Mouse (Mus musculus) monocyte, adult 5-6 weeks (primary cell): Measurements from ENCODE around the gene Carmil3. TPM values are rescaled to one million over a fixed set of nuclear protein-coding genes. Genes with fewer than 3 reads are reported as not detected.

Source experiments
- ATAC-seq: fragments of 153-309, 156-312 bp; replicated peaks from 2 replicates; pipeline ENCODE4 v1.8.0; 2017; ENCODE audit warnings: mild to moderate bottlenecking; ENCODE audit not compliant: low TSS enrichment, insufficient number of reproducible peaks, severe bottlenecking, poor library complexity, low FRiP score
- total RNA-seq: library from RNA; stranded (forward); fragments of 200-1000, 200-491, 200-594 nt; gene quantifications from 3 replicates; pipeline ENCODE4 v1.2.3, GENCODE M21; 2017

The Carmil3 gene
- total RNA-seq, 1 experiment from 2014 or later, result not detected

GRCm38 (mm10) chr14:55486836-55487235 lies 3.6 kb upstream of the Carmil3 start:
- no peak for ATAC-seq

- no peak for ATAC-seq
Observed at GRCm38 (mm10) chr14:55491291-55491833, 911 bp downstream of the Carmil3 start.

GRCm38 (mm10) chr14:55492103-55492502 lies 1.7 kb downstream of the Carmil3 start:
- ATAC-seq, result no peak

GRCm38 (mm10) chr14:55495509-55496240 lies 5.2 kb downstream of the Carmil3 start:
- ATAC-seq, result no peak

GRCm38 (mm10) chr14:55496761-55497448 lies 6.5 kb downstream of the Carmil3 start:
- no peak for ATAC-seq

- peak; percentile 73 for ATAC-seq
Observed at GRCm38 (mm10) chr14:55497449-55497821, 7.0 kb downstream of the Carmil3 start.

GRCm38 (mm10) chr14:55505612-55506011 lies 15.2 kb downstream of the Carmil3 start:
- no peak for ATAC-seq

GRCm38 (mm10) chr14:55507801-55508200 lies 17.4 kb downstream of the Carmil3 start:
- no peak for ATAC-seq

- no peak for ATAC-seq
Observed at GRCm38 (mm10) chr14:55509540-55509939, 19.1 kb downstream of the Carmil3 start.

GRCm38 (mm10) chr14:55510125-55510731 lies 19.8 kb downstream of the Carmil3 start, which contains the start of gene Cpne6:
Gene Cpne6, plus strand, starts transcription at chr14:55510445.
- ATAC-seq, result no peak

GRCm38 (mm10) chr14:55511037-55511436 lies 20.6 kb downstream of the Carmil3 start:
- ATAC-seq, result no peak

GRCm38 (mm10) chr14:55513927-55514326 lies 23.5 kb downstream of the Carmil3 start:
- no peak for ATAC-seq

- ATAC-seq, result no peak
Observed at GRCm38 (mm10) chr14:55515846-55516245, 25.4 kb downstream of the Carmil3 start.

- no peak for ATAC-seq
Observed at GRCm38 (mm10) chr14:55518897-55519296, 28.4 kb downstream of the Carmil3 start.

- no peak for ATAC-seq
Observed at GRCm38 (mm10) chr14:55519604-55520003, 29.2 kb downstream of the Carmil3 start.

GRCm38 (mm10) chr14:55520451-55521361 lies 30.3 kb downstream of the Carmil3 start:
- no peak for ATAC-seq

- no peak for ATAC-seq
Observed at GRCm38 (mm10) chr14:55524062-55524461, 33.6 kb downstream of the Carmil3 start.

GRCm38 (mm10) chr14:55524785-55525184 lies 34.3 kb downstream of the Carmil3 start, which contains the start of gene Nrl:
Gene Nrl, minus strand, starts transcription at chr14:55524981.
- ATAC-seq, result no peak
